Mouse (Mus musculus) left cerebral cortex, postnatal 10 days (tissue): Measurements from ENCODE around the gene Olfr866. TPM values are rescaled to one million over a fixed set of nuclear protein-coding genes. Genes with fewer than 3 reads are reported as not detected.

ENCODE experiments used
- DNase-seq, 2 experiments: peaks; one replicate each; pipeline ENCODE4 v3.0.0; 2021 to 2022; ENCODE audit warnings: low spot score in 2 of 2, mixed read lengths in 1 of 2; ENCODE audit errors: extremely low spot score in 1 of 2
- intact Hi-C: fragments of 180-260 bp; cut with DNase I; formaldehyde crosslinking; loops from one replicate; pipeline ENCODE4 v1.15.1; 2025
- microRNA-seq: library from miRNA; unstranded; fragments of <30 nt; microRNA quantifications from one replicate; pipeline ENCODE4 v1.2.0, GENCODE M21; 2022
- total RNA-seq, 2 experiments: library from RNA; stranded (reverse); gene quantifications; 2 replicates each; pipeline ENCODE4 v1.2.3; 2021

Olfr866 gene
- not detected for total RNA-seq

GRCm38 (mm10) chr9:20027935-20028334 is at the start of gene Olfr866:
Gene Olfr866, minus strand, starts transcription at chr9:20028035.
- no peak for DNase-seq
- intact Hi-C loops: no loop called here

GRCm38 (mm10) chr9:20073523-20074177 is 45.8 kb upstream of the Olfr866 start:
- intact Hi-C loops: no loop called here
- DNase-seq: peak in 1 of 2 experiments; percentile 19

GRCm38 (mm10) chr9:20071291-20071690 is 43.5 kb upstream of the Olfr866 start:
- intact Hi-C loops: no loop called here
- no peak for DNase-seq

- no peak for DNase-seq
- intact Hi-C loops: no loop called here
Measured at GRCm38 (mm10) chr9:20070236-20070635, 42.4 kb upstream of the Olfr866 start.

GRCm38 (mm10) chr9:20057462-20057861 is 29.6 kb upstream of the Olfr866 start, which contains the start of gene Olfr867:
Gene Olfr867, minus strand, starts transcription at chr9:20057562.
- intact Hi-C loops: no loop called here
- DNase-seq: no peak

- intact Hi-C loops: no loop called here
- DNase-seq: no peak
Measured at GRCm38 (mm10) chr9:20047964-20048363, 20.1 kb upstream of the Olfr866 start.

Small RNA genes lying within 50 kb of the gene (microRNA-seq; reads per million reads assigned to microRNA genes)
- gene Gm26231 (not detected), gene Gm44395 (not detected)

Other genes starting within 250 kb of the Olfr866 start
- not detected for gene Olfr58, start 247.8 kb downstream of the Olfr866 start, total RNA-seq
- not detected for gene Olfr859, start 223.1 kb downstream of the Olfr866 start, total RNA-seq
- gene Olfr860, start 178.3 kb downstream of the Olfr866 start, total RNA-seq: not detected
- gene Olfr862, start 140.0 kb downstream of the Olfr866 start, total RNA-seq: not detected
- not detected for gene Olfr77, start 111.2 kb downstream of the Olfr866 start, total RNA-seq
- not detected for gene Olfr867, start 29.5 kb upstream of the Olfr866 start, total RNA-seq
- gene Olfr868, start 70.6 kb upstream of the Olfr866 start, total RNA-seq: not detected
- not detected for gene Olfr869, start 101.0 kb upstream of the Olfr866 start, total RNA-seq
- not detected for gene Olfr870, start 146.0 kb upstream of the Olfr866 start, total RNA-seq
- gene Olfr871, start 184.2 kb upstream of the Olfr866 start, total RNA-seq: not detected
- not detected for gene Olfr872, start 209.1 kb upstream of the Olfr866 start, total RNA-seq